Mouse (Mus musculus) WW6 (cell line): ENCODE measurements around the gene Ntn1.

Experiments
- DNase-seq: peaks from one replicate; pipeline ENCODE4 v3.0.0-alpha.2; 2013; ENCODE audit warnings: low read depth, low spot score

The Ntn1 gene

DNA sequence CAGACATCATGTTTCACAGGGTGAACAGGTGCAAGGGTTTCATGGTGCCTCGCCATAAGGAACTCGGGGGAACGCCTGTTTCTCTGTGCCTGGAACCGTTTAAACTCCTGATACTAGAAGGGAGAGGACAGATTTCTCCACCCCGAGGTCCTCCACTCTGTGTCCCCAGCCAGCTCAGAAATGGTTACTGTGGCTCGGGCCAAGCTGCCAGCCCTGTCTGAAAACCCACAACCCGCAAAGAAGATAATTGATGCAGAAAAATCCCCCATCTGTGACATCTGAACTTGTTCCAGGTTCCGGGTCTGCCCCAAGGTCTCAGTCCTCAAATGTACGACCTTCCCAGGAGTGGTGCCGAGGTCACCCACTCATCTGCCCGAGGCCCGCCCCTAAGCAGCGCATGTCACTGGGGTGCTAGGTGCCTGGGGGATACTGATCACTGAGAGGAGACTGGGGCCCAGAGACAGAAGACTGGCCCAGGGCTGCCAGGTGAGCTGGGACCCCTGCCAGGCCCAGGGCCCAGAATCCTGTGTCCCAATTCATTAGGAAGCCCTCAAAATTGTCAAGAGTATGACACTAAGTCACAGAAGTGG, 68.9 kb downstream of the Ntn1 start:
- no peak for DNase-seq

DNA sequence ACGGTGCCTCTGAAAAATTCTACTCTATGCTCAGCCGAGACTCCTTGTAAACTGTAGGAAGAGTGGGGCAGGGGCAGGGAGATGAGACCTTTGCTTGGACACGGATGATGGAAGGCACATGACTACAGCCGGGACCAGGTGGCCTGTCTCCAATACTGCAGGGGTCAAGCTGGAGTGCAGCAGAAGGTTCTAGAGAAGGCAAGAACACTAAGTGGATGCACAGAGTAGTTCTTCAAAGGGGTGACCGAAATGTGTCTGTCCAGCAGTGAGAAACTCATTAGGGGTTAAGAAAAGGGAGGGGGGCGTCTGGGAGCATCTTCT, 69.5 kb downstream of the Ntn1 start:
- no peak for DNase-seq

- no peak for DNase-seq
Observed at GRCm38 (mm10) chr11:68330398-68331116, 70.1 kb downstream of the Ntn1 start.

GRCm38 (mm10) chr11:68324863-68325262, 75.8 kb downstream of the Ntn1 start:
- DNase-seq: peak; percentile 60

- DNase-seq: no peak
Observed at GRCm38 (mm10) chr11:68321417-68321816, 79.2 kb downstream of the Ntn1 start.

GRCm38 (mm10) chr11:68315551-68316130, 85.0 kb downstream of the Ntn1 start:
- DNase-seq: no peak

DNA sequence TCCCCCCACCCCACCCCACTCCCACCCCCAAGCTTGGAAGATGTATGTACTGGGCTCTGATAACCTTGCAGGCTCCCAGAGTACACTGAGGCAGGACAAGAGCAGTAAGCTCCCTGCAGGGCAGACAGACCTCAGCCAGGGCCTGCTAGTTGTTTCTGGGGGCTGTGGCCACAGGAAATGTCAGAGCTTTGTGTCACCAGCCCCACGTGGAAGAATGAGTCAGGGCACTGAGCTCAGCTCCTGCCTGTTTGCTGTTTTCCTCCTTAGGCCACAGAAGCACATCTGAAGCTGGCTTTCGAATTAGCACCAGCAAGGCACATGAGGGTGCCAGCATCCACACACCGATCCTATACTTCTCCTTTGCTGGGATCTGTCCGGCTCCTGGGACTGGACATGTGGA, 86.8 kb downstream of the Ntn1 start:
- DNase-seq: no peak

DNA sequence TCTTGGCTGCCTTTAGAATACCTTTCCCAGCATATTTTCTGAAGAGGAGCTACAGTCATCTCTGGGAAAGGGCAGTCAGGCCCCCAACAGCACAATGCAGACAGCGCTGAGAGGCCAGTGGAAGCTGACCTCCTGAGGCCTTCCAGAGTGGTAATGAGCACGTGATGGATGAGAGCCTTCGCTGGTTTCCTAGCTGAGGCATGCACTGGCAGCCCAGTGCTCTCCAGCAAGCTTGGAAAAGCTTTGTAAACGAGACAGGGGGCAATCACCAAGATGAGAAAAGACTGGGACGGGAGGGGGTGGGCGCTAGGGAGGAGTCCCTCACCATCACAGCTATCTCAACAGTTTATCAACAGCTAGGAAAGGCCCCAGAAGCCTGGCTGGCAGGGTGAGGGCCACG, 87.6 kb downstream of the Ntn1 start:
- no peak for DNase-seq

DNA sequence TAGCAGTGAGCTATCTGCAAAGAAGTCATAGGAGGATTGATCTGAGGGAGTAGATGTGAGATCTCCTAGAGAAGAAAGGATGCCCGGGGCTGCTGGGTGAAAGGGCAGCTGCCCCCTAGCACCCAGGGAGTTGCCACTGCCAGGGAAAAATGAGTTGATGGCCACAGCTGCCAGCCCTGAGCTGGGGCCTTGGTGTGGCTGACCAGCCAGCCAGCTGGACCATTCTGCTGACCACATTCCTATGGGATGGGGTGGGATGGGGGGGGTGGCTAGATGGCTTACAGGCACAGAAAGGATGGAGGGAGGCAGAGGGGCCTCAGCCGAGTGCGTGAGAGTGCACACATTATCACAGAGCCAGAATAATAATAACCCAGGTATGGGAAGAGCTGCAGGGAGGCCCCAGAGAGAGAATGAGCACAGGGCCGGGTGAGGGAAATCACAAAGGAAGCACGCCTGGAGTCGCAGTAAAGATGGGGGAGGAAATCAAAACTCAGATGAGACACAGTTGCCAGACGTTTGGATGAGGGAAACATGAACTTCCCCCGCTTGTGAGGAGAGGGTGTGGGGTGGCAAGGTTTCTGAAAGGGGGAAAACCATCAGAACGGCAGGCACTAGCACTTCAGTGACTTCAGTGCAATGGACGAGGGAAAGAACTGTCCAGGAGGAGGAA, 91.6 kb downstream of the Ntn1 start:
- no peak for DNase-seq

GRCm38 (mm10) chr11:68305997-68306396, 94.6 kb downstream of the Ntn1 start:
- no peak for DNase-seq

DNA sequence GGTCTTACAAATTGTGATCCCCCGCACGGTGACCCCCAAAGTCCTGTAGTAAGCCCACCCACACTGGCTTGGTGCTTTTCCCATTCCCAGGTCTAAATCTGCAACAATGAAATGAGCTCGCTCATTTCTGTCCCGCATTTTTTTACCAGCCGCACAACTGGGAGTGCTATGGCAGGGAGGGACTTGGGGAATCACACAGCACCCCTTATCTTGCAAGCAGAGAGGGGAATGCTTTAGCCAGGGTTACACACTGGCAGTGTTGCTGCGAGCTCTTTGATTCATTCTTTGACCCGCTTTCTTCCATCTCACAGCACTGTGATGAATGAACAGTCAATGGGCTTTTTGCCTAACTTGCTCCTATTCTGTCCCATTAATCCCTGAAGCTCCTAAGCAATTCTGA, 98.3 kb downstream of the Ntn1 start:
- no peak for DNase-seq

DNA sequence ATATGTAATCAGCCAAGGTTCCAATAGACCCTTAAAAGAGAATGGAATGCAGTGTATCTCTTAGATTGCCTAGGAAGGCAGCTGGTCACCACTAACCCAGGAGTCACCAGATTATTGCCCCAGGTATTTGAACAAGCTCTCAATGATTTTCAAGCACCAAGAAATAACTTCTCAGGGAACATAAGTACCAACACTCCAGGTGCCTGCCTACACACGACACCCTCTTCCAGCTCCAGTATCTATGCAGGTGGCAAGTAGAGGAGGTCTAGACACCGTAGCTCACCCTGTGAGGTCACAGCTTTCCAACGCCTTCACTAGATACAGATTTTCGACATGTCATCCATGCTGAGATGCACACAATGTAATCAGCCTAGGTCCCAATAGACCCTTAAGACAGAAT, 99.0 kb downstream of the Ntn1 start:
- DNase-seq: no peak

DNA sequence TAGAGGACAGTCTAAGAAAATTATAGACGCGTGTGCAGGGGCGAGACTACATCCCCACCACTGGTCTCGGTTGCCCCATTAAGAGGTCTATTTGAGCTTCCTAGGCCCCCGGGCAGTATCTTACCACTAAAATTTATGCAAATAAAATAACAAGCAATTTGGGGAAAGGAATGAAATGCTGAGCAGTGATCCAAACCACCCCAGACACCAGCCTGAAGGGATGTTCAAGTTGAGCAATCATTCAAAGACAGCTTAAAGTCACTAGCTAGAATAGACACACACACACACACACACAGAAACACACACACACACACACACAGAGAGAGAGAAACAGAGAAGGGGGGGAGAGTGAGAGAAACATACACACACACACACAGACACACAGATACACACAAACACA, 105.1 kb downstream of the Ntn1 start:
- no peak for DNase-seq

- no peak for DNase-seq
Observed at GRCm38 (mm10) chr11:68290631-68291030, 110.0 kb downstream of the Ntn1 start.

- DNase-seq: no peak
Observed at GRCm38 (mm10) chr11:68287331-68287730, 113.3 kb downstream of the Ntn1 start.

GRCm38 (mm10) chr11:68286142-68286808, 114.3 kb downstream of the Ntn1 start:
- DNase-seq: no peak

DNA sequence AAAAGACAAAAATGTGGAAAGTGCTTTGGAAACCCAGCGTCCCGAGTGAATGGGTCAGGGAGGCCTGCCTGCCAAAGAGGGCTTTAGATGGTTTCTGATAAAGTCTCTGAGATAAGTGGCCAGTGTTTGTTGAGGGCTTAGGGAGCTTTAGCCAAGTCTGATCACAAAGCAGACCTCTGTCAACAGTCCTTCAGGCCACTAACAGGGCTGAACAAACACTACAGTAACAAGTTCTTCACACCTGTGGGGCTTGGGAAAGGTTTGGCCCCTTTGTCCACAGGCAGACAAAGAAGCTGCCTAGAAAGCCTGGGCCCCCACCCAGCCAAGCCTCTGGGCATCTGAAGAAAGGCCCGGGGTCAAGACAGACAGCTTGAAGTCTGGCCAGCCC, 114.9 kb downstream of the Ntn1 start:
- DNase-seq: no peak

DNA sequence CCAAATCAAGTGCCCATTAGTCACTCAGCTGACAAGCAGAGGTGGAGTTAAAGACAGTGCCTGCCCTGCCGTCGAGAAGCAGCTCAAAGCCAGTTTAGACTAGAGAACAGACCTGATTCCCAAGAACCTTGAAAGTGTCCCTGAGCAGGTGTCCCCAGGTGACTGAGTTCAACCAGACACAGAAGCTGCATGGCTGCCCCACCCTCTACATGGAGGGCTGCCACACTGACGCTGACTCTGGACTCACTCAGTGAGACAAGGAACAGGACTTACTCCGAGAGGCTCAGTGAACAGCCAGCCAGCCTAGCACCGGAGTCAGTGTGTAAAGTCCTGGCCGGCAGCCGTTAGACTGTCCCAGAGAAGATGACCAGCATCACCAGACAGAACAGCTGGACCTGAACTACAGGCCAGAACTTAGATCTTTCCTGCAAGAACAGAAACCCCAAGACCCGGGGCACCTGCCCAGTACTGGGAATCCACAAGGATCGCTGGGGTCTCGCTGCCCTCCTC, 120.6 kb downstream of the Ntn1 start:
- no peak for DNase-seq

GRCm38 (mm10) chr11:68276945-68277344, 123.7 kb downstream of the Ntn1 start:
- DNase-seq: no peak

- DNase-seq: no peak
Observed at GRCm38 (mm10) chr11:68274331-68274811, 126.3 kb downstream of the Ntn1 start.

GRCm38 (mm10) chr11:68273855-68274254, 126.8 kb downstream of the Ntn1 start:
- no peak for DNase-seq
